Mouse (Mus musculus) CH12.LX (cell line): ENCODE measurements around the gene Cdc42.

Experiments
- CHD1 ChIP-seq: IDR thresholded peaks from 2 replicates; pipeline ENCODE4 v1.6.1; 2012; ENCODE audit warnings: low read depth, low read length, improper control_type of control experiment, inconsistent platforms
- CTCF ChIP-seq, 2 experiments: IDR thresholded peaks in 1 of 2; conservative IDR thresholded peaks in 1 of 2; 2 replicates each; pipeline ENCODE4 v1.5.1; 2011 to 2012; ENCODE audit warnings: low read depth in 2 of 2, low read length in 2 of 2, improper control_type of control experiment in 1 of 2, inconsistent platforms in 1 of 2, mild to moderate bottlenecking in 1 of 2, moderate library complexity in 1 of 2
- ZNF384 ChIP-seq: IDR thresholded peaks from 2 replicates; pipeline ENCODE4 v1.6.1; 2012; ENCODE audit warnings: low read depth, low read length, improper control_type of control experiment, inconsistent platforms

- no peak for TF ChIP-seq ZNF384
- TF ChIP-seq CTCF (conservative IDR thresholded peaks at IDR 0.05 in 1 of 2, IDR thresholded peaks at IDR 0.05 in 1 of 2; ENCODE audit: low read depth in 2 of 2, low read length in 2 of 2): no peak
- TF ChIP-seq CHD1: no peak
These were observed 71.5 kb downstream of the Cdc42 start for GRCm38 (mm10) chr4:137285876-137286661.
